Mouse (Mus musculus): ENCODE results near the gene Lbh.

- TF ChIP-seq CTCF (IDR thresholded peaks at IDR 0.05; ENCODE audit: borderline replicate concordance, insufficient read depth, low read length) = no peak
- TF ChIP-seq POLR2A (IDR thresholded peaks at IDR 0.05; ENCODE audit: low read depth, low read length) = no peak
Measured at GRCm38 (mm10) chr17:72961953-72962630, 44.0 kb downstream of the Lbh start.

All from embryonic fibroblast, embryonic 13.5 days (primary cell).